Mouse (Mus musculus): ENCODE data around the gene Gm9922. TPM values are rescaled to one million over a fixed set of nuclear protein-coding genes. Genes with fewer than 3 reads are reported as not detected.
A peak's percentile ranks its signal among the peaks of the same experiment; 100 is the strongest.

Gene Gm9922
- polyA plus RNA-seq, 1 experiment from 2014 or later, result 5.1 TPM

- Histone ChIP-seq H3K4me1 (ENCODE audit: control insufficient read depth, insufficient read depth, low read length) (no peaks in the 10 kb centered on the region), H3K9me3 (replicated peaks; ENCODE audit: control insufficient read depth, low read length) (no peaks in the 10 kb centered on the region), H3K4me3 (ENCODE audit: low read length) (no peak overlapping the region), H3K36me3 (ENCODE audit: control insufficient read depth, insufficient read depth) (no peaks in the 10 kb centered on the region), H3K4me2 (ENCODE audit: low read depth, low read length) (no peak overlapping the region), H3K9ac (ENCODE audit: low read length) (no peak overlapping the region), H3K27me3 (ENCODE audit: control insufficient read depth, insufficient read depth, low read length) (no peaks in the 10 kb centered on the region), H3K27ac (ENCODE audit: low read length) (no peak overlapping the region)
- ATAC-seq (replicated peaks; ENCODE audit: extremely low read depth, insufficient read depth, low FRiP score), result no peak
- WGBS, result 42% methylated on average over 4 of the region's 4 CpGs
These were observed 25.8 kb upstream of the Gm9922 start for GRCm38 (mm10) chr14:101755425-101755824.

GRCm38 (mm10) chr14:101750910-101751309 is 21.3 kb upstream of the Gm9922 start:
- 84% methylated on average over 4 of the region's 4 CpGs for WGBS
- H3K9me3 ChIP-seq (replicated peaks; ENCODE audit: control insufficient read depth, low read length), result no peaks in the 10 kb centered on the region
- H3K9ac ChIP-seq (ENCODE audit: low read length), result no peak overlapping the region
- no peaks in the 10 kb centered on the region for H3K4me1 ChIP-seq (ENCODE audit: control insufficient read depth, insufficient read depth, low read length)
- H3K4me2 ChIP-seq (ENCODE audit: low read depth, low read length), result no peak overlapping the region
- H3K27me3 ChIP-seq (ENCODE audit: control insufficient read depth, insufficient read depth, low read length), result no peaks in the 10 kb centered on the region
- no peak overlapping the region for H3K27ac ChIP-seq (ENCODE audit: low read length)
- no peak overlapping the region for H3K4me3 ChIP-seq (ENCODE audit: low read length)
- no peak for ATAC-seq (replicated peaks; ENCODE audit: extremely low read depth, insufficient read depth, low FRiP score)
- no peaks in the 10 kb centered on the region for H3K36me3 ChIP-seq (ENCODE audit: control insufficient read depth, insufficient read depth)

- H3K36me3 ChIP-seq (ENCODE audit: control insufficient read depth, insufficient read depth), result no peaks in the 10 kb centered on the region
- no peaks in the 10 kb centered on the region for H3K27me3 ChIP-seq (ENCODE audit: control insufficient read depth, insufficient read depth, low read length)
- H3K4me3 ChIP-seq (ENCODE audit: low read length), result no peak overlapping the region
- no peaks in the 10 kb centered on the region for H3K9me3 ChIP-seq (replicated peaks; ENCODE audit: control insufficient read depth, low read length)
- H3K4me1 ChIP-seq (ENCODE audit: control insufficient read depth, insufficient read depth, low read length), result no peaks in the 10 kb centered on the region
- no peak overlapping the region for H3K4me2 ChIP-seq (ENCODE audit: low read depth, low read length)
- no peak overlapping the region for H3K27ac ChIP-seq (ENCODE audit: low read length)
- ATAC-seq (replicated peaks; ENCODE audit: extremely low read depth, insufficient read depth, low FRiP score), result no peak
- no peak overlapping the region for H3K9ac ChIP-seq (ENCODE audit: low read length)
- 81% methylated on average over 7 of the region's 7 CpGs for WGBS
These were observed 18.8 kb upstream of the Gm9922 start for GRCm38 (mm10) chr14:101748436-101748835.

- Histone ChIP-seq H3K27ac (ENCODE audit: low read length) (no peak overlapping the region), H3K36me3 (ENCODE audit: control insufficient read depth, insufficient read depth) (no peaks in the 10 kb centered on the region), H3K27me3 (ENCODE audit: control insufficient read depth, insufficient read depth, low read length) (no peaks in the 10 kb centered on the region), H3K4me1 (ENCODE audit: control insufficient read depth, insufficient read depth, low read length) (no peaks in the 10 kb centered on the region), H3K9me3 (replicated peaks; ENCODE audit: control insufficient read depth, low read length) (no peaks in the 10 kb centered on the region), H3K4me2 (ENCODE audit: low read depth, low read length) (no peak overlapping the region), H3K9ac (ENCODE audit: low read length) (no peak overlapping the region), H3K4me3 (ENCODE audit: low read length) (no peak overlapping the region)
- WGBS, result 91% methylated on average over 11 of the region's 11 CpGs
- ATAC-seq (replicated peaks; ENCODE audit: extremely low read depth, insufficient read depth, low FRiP score), result no peak
These were observed 18.2 kb upstream of the Gm9922 start for GRCm38 (mm10) chr14:101747811-101748210.

GRCm38 (mm10) chr14:101746635-101747034 is 17.0 kb upstream of the Gm9922 start:
- Histone ChIP-seq H3K4me1 (ENCODE audit: control insufficient read depth, insufficient read depth, low read length) (no peaks in the 10 kb centered on the region), H3K27me3 (ENCODE audit: control insufficient read depth, insufficient read depth, low read length) (no peaks in the 10 kb centered on the region), H3K9ac (ENCODE audit: low read length) (no peak overlapping the region), H3K4me3 (ENCODE audit: low read length) (no peak overlapping the region), H3K9me3 (replicated peaks; ENCODE audit: control insufficient read depth, low read length) (no peaks in the 10 kb centered on the region), H3K4me2 (ENCODE audit: low read depth, low read length) (no peak overlapping the region), H3K36me3 (ENCODE audit: control insufficient read depth, insufficient read depth) (no peaks in the 10 kb centered on the region), H3K27ac (ENCODE audit: low read length) (no peak overlapping the region)
- 74% methylated on average over 3 of the region's 3 CpGs for WGBS
- ATAC-seq (replicated peaks; ENCODE audit: extremely low read depth, insufficient read depth, low FRiP score), result no peak

DNA sequence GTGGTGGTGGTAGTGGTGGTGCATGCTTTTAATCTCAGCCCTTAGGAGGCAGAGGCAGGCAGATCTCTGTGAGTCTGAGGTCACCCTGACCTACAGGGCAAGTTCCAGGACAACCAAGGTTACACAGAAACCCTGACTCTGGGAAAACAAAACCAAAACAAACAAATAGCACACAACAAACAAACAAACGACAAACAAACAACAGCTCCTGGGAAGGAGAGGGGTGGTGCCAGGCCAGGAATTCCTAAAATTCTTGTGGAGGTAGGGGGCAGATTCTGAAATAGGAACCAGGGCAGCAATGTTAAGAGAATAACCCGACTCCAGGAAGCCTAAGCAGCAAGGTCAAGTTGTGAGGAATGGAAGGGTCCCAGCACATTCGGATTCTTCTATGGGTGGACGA is 7.9 kb upstream of the Gm9922 start:
- Histone ChIP-seq H3K9me3 (replicated peaks; ENCODE audit: control insufficient read depth, low read length) (no peaks in the 10 kb centered on the region), H3K4me2 (ENCODE audit: low read depth, low read length) (no peak overlapping the region), H3K9ac (ENCODE audit: low read length) (no peak overlapping the region), H3K36me3 (ENCODE audit: control insufficient read depth, insufficient read depth) (no peaks in the 10 kb centered on the region), H3K4me3 (ENCODE audit: low read length) (no peak overlapping the region), H3K27ac (ENCODE audit: low read length) (no peak overlapping the region), H3K27me3 (ENCODE audit: control insufficient read depth, insufficient read depth, low read length) (no peaks in the 10 kb centered on the region), H3K4me1 (ENCODE audit: control insufficient read depth, insufficient read depth, low read length) (0 out of 2 replicates have a peak, but pooled peaks cover 3% of the 10 kb centered on the region)
- ATAC-seq (replicated peaks; ENCODE audit: extremely low read depth, insufficient read depth, low FRiP score), result no peak
- 80% methylated on average over 4 of the region's 4 CpGs for WGBS

DNA sequence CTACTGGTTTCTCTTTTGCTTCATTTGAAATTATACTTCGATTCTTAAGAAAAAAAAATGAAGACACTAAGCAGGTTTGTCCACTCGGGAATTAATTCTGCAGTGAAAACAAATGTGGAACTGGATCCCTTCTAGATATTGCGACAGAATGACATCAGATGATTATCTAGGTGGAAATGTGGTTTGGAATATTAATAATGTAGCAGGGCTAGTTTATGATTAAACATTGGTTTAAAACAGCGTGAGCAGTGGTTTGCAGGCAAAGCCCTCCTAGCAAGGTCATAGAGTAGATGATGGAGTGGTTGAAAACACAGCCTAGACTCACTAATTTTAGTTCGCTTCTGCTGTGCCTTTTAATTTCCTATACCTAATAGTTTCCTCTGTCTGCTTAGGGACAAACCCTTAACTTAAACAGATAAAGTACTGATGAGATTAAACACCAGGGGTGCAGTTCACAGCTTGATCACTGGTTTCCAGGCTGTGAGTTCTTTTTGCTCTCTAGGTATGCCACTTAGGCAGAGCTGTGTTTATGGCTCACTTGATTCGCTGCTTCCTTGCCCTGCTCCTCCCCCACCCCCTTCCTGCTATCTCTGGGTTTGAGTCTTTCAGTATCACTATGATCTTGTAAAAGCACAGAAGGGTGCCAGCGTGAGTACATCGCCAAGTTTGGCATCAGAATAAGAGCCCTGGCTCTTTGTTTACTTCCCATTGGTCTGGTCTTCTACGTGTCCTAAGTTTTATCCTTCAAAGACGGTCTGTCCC is 4.1 kb upstream of the Gm9922 start:
- Histone ChIP-seq H3K9ac (ENCODE audit: low read length) (no peak overlapping the region), H3K4me2 (ENCODE audit: low read depth, low read length) (no peak overlapping the region), H3K27me3 (ENCODE audit: control insufficient read depth, insufficient read depth, low read length) (peaks cover 5% of the 10 kb centered on the region; the same call in 1 of the 2 replicates), H3K4me3 (ENCODE audit: low read length) (no peak overlapping the region), H3K9me3 (replicated peaks; ENCODE audit: control insufficient read depth, low read length) (no peaks in the 10 kb centered on the region), H3K27ac (ENCODE audit: low read length) (no peak overlapping the region), H3K36me3 (ENCODE audit: control insufficient read depth, insufficient read depth) (no peaks in the 10 kb centered on the region), H3K4me1 (ENCODE audit: control insufficient read depth, insufficient read depth, low read length) (peaks cover 8% of the 10 kb centered on the region)
- 23% methylated on average over 10 of the region's 10 CpGs for WGBS
- ATAC-seq (replicated peaks; ENCODE audit: extremely low read depth, insufficient read depth, low FRiP score), result no peak

DNA sequence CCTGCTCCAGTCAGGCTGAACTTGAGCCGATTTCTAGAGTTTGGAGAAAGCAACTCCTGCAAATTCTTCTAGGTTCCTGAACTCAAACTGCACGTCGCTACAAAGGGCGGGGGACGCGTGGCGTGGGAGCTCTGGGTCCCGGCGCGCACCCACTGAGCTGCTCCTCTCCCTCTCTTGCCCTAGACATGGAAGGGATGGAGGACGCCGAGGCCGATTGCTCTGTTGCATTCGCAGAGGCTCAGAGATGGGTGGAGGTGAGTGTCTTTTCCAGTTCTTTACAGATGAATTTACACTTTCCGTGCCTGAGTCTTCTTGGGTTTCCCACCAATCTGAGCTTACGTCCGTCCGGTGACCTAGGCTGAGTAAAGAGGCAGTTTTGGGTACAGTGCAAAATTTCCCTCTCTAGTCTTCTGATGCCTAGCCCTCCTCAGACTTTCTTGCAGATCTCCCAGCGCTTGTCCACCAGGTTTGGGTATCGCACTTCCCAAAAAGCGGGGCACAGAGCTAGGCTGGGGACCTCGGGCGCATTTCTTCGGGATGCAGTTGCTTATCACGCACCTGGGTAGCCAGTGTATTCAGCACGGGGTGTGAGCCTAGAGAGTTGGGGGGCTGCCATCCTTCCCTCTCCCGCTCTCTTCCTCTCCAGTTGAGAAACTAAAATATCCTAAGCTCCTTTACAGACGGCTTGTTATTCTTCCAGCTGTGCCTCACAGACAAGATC is 518 bp upstream of the Gm9922 start:
- H3K4me3 ChIP-seq (ENCODE audit: low read length), result peak overlapping the region; percentile 85
- peaks cover 17% of the 10 kb centered on the region for H3K4me1 ChIP-seq (ENCODE audit: control insufficient read depth, insufficient read depth, low read length)
- peak; percentile 57 for ATAC-seq (replicated peaks; ENCODE audit: extremely low read depth, insufficient read depth, low FRiP score)
- no peaks in the 10 kb centered on the region for H3K36me3 ChIP-seq (ENCODE audit: control insufficient read depth, insufficient read depth)
- H3K4me2 ChIP-seq (ENCODE audit: low read depth, low read length), result peak overlapping the region; percentile 97
- 1% methylated on average over 28 of the region's 28 CpGs for WGBS
- peak overlapping the region; percentile 89 for H3K9ac ChIP-seq (ENCODE audit: low read length)
- H3K27me3 ChIP-seq (ENCODE audit: control insufficient read depth, insufficient read depth, low read length), result peaks cover 5% of the 10 kb centered on the region; the same call in 1 of the 2 replicates
- H3K9me3 ChIP-seq (replicated peaks; ENCODE audit: control insufficient read depth, low read length), result no peaks in the 10 kb centered on the region
- 0 out of 2 replicates have a peak overlapping the region, but pooled peaks have one; percentile 26 for H3K27ac ChIP-seq (ENCODE audit: low read length)

DNA sequence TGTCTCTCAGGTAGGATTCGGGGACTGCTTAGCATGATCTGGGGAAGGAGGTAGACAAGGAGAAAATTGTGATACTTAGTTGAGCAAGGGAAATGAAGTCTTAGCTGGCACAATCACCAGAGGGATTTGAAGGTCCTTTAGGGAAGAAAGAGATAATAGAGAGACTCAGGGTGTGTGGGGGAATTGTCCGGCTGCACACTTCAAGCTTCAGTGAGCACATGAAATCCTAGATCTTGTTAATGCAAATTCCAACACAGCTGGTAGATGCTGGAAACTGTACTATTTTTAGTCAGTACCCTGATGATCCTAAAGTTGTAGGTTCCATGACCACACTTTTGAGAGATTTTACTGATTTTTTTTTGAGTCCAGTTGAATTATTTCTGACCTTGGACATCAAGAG is 15.2 kb downstream of the Gm9922 start:
- Histone ChIP-seq H3K4me2 (ENCODE audit: low read depth, low read length) (no peak overlapping the region), H3K27me3 (ENCODE audit: control insufficient read depth, insufficient read depth, low read length) (no peaks in the 10 kb centered on the region), H3K9ac (ENCODE audit: low read length) (no peak overlapping the region), H3K9me3 (replicated peaks; ENCODE audit: control insufficient read depth, low read length) (no peaks in the 10 kb centered on the region), H3K4me3 (ENCODE audit: low read length) (no peak overlapping the region), H3K4me1 (ENCODE audit: control insufficient read depth, insufficient read depth, low read length) (no peaks in the 10 kb centered on the region), H3K27ac (ENCODE audit: low read length) (no peak overlapping the region), H3K36me3 (ENCODE audit: control insufficient read depth, insufficient read depth) (no peaks in the 10 kb centered on the region)
- 68% methylated on average over 2 of the region's 2 CpGs for WGBS
- ATAC-seq (replicated peaks; ENCODE audit: extremely low read depth, insufficient read depth, low FRiP score), result no peak
